Mouse (Mus musculus) megakaryocyte, embryonic 14.5 days (primary cell): ENCODE measurements around the gene Gon4l.

ENCODE experiments used
- FLI1 ChIP-seq: IDR thresholded peaks from 2 replicates; pipeline ENCODE4 v1.6.1; 2012; ENCODE audit warnings: low read length, inconsistent platforms, mixed read lengths
- GATA1 ChIP-seq: IDR thresholded peaks from 3 replicates; pipeline ENCODE4 v1.6.1; 2012; ENCODE audit warnings: mixed read lengths, low read length, inconsistent platforms, borderline replicate concordance

DNA sequence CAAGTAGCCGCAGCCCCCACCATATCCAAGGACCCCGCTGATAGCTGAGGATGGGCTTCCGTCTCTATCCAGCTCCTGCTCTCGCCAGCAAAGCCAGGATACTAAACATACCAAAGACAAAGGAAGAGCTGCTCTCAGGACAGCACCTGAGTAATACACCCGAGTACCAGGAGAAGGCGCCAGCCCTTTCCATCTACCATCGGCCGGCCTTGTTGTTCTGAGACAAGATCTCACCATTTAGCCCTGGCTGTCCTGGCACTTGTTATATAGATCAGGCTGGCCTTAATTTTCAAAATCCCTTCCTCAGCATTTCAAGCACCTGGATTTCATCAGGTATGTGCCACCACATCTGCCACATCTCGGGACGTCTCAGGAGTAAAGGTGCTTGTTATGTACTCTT, 104.0 kb downstream of the Gon4l start:
- TF ChIP-seq GATA1 (no peak), FLI1 (no peak)
